Mouse (Mus musculus) heart, postnatal 36 days (tissue): Measurements from ENCODE around the gene Ctdsp2. TPM values are rescaled to one million over a fixed set of nuclear protein-coding genes. Genes with fewer than 3 reads are reported as not detected.

Source experiments
- DNase-seq, 2 experiments: peaks; one replicate each; pipeline ENCODE4 v3.0.0; 2021 to 2022
- intact Hi-C: fragments of 180-260 bp; cut with DNase I; formaldehyde crosslinking; loops from one replicate; pipeline ENCODE4 v1.15.1; 2025
- total RNA-seq, 2 experiments: library from RNA; stranded (reverse); gene quantifications; 2 replicates each; pipeline ENCODE4 v1.2.3; 2021

Ctdsp2 gene
- 100 to 1,000 TPM; 131 to 136 TPM for total RNA-seq

GRCm38 (mm10) chr10:126978277-126978994, at the start of gene Ctdsp2:
Ctdsp2 (plus strand) TSS chr10:126978717.
- intact Hi-C loops, result loop anchor here (1.0 kb wide), 1 partner anchor 50 kb away; no protein-coding TSS in a partner anchor

GRCm38 (mm10) chr10:126928819-126929206, 49.7 kb upstream of the Ctdsp2 start:
- intact Hi-C loops, result loop anchor here (1.0 to 2.0 kb wide), 2 partner anchors 49 to 58 kb away; partner anchors contain the start of gene Ctdsp2
- peak in 1 of 2 experiments; percentile 70 for DNase-seq

More at GRCm38 (mm10) chr10:126978277-126978994, at the start of gene Ctdsp2:
- DNase-seq, result peak; percentile 100

- intact Hi-C loops, result loop anchor here (2.0 kb wide), 1 partner anchor 57 kb away; no protein-coding TSS in a partner anchor
- no peak for DNase-seq
These were observed 49.0 kb upstream of the Ctdsp2 start for GRCm38 (mm10) chr10:126929543-126929942.

GRCm38 (mm10) chr10:126930270-126931121, 48.0 kb upstream of the Ctdsp2 start:
- no peak for DNase-seq
- intact Hi-C loops, result loop anchor here (2.0 kb wide), 1 partner anchor 24 kb away; no protein-coding TSS in a partner anchor

- no peak for DNase-seq
- intact Hi-C loops, result loop anchor here (2.0 kb wide), 1 partner anchor 24 kb away; no protein-coding TSS in a partner anchor
These were observed 47.3 kb upstream of the Ctdsp2 start for GRCm38 (mm10) chr10:126931123-126931759.

- no peak for DNase-seq
- intact Hi-C loops, result loop anchor here (2.0 kb wide), 2 partner anchors 25 kb away; no protein-coding TSS in a partner anchor
These were observed 46.8 kb upstream of the Ctdsp2 start for GRCm38 (mm10) chr10:126931760-126932139.

GRCm38 (mm10) chr10:126934561-126934960, 44.0 kb upstream of the Ctdsp2 start:
- DNase-seq, result no peak
- intact Hi-C loops, result no loop called here

GRCm38 (mm10) chr10:126935121-126935520, 43.4 kb upstream of the Ctdsp2 start:
- intact Hi-C loops, result no loop called here
- no peak for DNase-seq

GRCm38 (mm10) chr10:126935556-126936381, 42.7 kb upstream of the Ctdsp2 start:
- intact Hi-C loops, result no loop called here
- DNase-seq, result no peak

- no peak for DNase-seq
- intact Hi-C loops, result no loop called here
These were observed 37.6 kb upstream of the Ctdsp2 start for GRCm38 (mm10) chr10:126940949-126941348.

- no peak for DNase-seq
- intact Hi-C loops, result no loop called here
These were observed 33.0 kb upstream of the Ctdsp2 start for GRCm38 (mm10) chr10:126945531-126945930.

- intact Hi-C loops, result no loop called here
- no peak for DNase-seq
These were observed 28.7 kb upstream of the Ctdsp2 start for GRCm38 (mm10) chr10:126949824-126950223.

- DNase-seq, result no peak
- intact Hi-C loops, result no loop called here
These were observed 27.9 kb upstream of the Ctdsp2 start for GRCm38 (mm10) chr10:126950572-126950971.

- intact Hi-C loops, result no loop called here
- DNase-seq, result no peak
These were observed 26.1 kb upstream of the Ctdsp2 start for GRCm38 (mm10) chr10:126952375-126952774.

- no peak for DNase-seq
- intact Hi-C loops, result no loop called here
These were observed 25.5 kb upstream of the Ctdsp2 start for GRCm38 (mm10) chr10:126953029-126953471.

- intact Hi-C loops, result loop anchor here (2.0 kb wide), 1 partner anchor 24 kb away; no protein-coding TSS in a partner anchor
- DNase-seq, result no peak
These were observed 21.7 kb upstream of the Ctdsp2 start for GRCm38 (mm10) chr10:126956692-126957358.

- intact Hi-C loops, result loop anchor here (2.0 kb wide), 1 partner anchor 25 kb away; no protein-coding TSS in a partner anchor
- peak in 1 of 2 experiments; percentile 50 for DNase-seq
These were observed 21.0 kb upstream of the Ctdsp2 start for GRCm38 (mm10) chr10:126957359-126958107.

- DNase-seq, result no peak
- intact Hi-C loops, result no loop called here
These were observed 18.0 kb upstream of the Ctdsp2 start for GRCm38 (mm10) chr10:126960496-126960895.
